Mouse (Mus musculus) left cerebral cortex, postnatal 10 days (tissue): ENCODE measurements around the gene Copg2. TPM values are rescaled to one million over a fixed set of nuclear protein-coding genes. Genes with fewer than 3 reads are reported as not detected.
A peak's percentile ranks its signal among the peaks of the same experiment; 100 is the strongest.

Source experiments
- DNase-seq, 2 experiments: peaks; one replicate each; pipeline ENCODE4 v3.0.0; 2021 to 2022; ENCODE audit warnings: low spot score in 2 of 2, mixed read lengths in 1 of 2; ENCODE audit errors: extremely low spot score in 1 of 2
- intact Hi-C: fragments of 180-260 bp; cut with DNase I; formaldehyde crosslinking; loops from one replicate; pipeline ENCODE4 v1.15.1; 2025
- microRNA-seq: library from miRNA; unstranded; fragments of <30 nt; microRNA quantifications from one replicate; pipeline ENCODE4 v1.2.0, GENCODE M21; 2022
- total RNA-seq, 2 experiments: library from RNA; stranded (reverse); gene quantifications; 2 replicates each; pipeline ENCODE4 v1.2.3; 2021

Gene Copg2
- total RNA-seq, 2 experiments from 2014 or later = 50.4 to 53.6 TPM

- DNase-seq = no peak
- intact Hi-C loops = no loop called here
Measured at GRCm38 (mm10) chr6:30703977-30704602, 192.5 kb downstream of the Copg2 start.

GRCm38 (mm10) chr6:30703476-30703875 is 193.1 kb downstream of the Copg2 start:
- DNase-seq = no peak
- intact Hi-C loops = no loop called here

- intact Hi-C loops = no loop called here
- DNase-seq = no peak
Measured at GRCm38 (mm10) chr6:30702881-30703280, 193.7 kb downstream of the Copg2 start.

GRCm38 (mm10) chr6:30700182-30700581 is 196.4 kb downstream of the Copg2 start:
- no peak for DNase-seq
- intact Hi-C loops = no loop called here

- intact Hi-C loops = no loop called here
- DNase-seq = no peak
Measured at GRCm38 (mm10) chr6:30698036-30698435, 198.6 kb downstream of the Copg2 start.

Small RNA genes within 50 kb of the gene (microRNA-seq; reads per million reads assigned to microRNA genes)
- 3,255 reads per million, percentile 88 among the genes with 10 or more reads in this experiment for gene Mir335

Other genes with a start within 250 kb of the Copg2 start
- 1 to 10 TPM; 7.1 to 7.8 TPM for gene Cep41, start 203.0 kb downstream of the Copg2 start, total RNA-seq
- 100 to 1,000 TPM; 102 to 105 TPM for gene Mest, start 173.2 kb downstream of the Copg2 start, total RNA-seq
- gene Tsga13, start 18.8 kb upstream of the Copg2 start, total RNA-seq = under 1 TPM; 0.43 to 0.75 TPM
- gene Klf14, start 62.3 kb upstream of the Copg2 start, total RNA-seq = 1 to 10 TPM; 1.1 TPM